In genomic region chr19:53424629-53425028, GRCm38 (mm10) we compare ENCODE assay signal across 9 mouse cellular contexts. TPM values are rescaled to one million over a fixed set of nuclear protein-coding genes. Genes with fewer than 3 reads are reported as not detected.
DNase-seq lines count a peak whose midpoint lies in the region; ATAC-seq lines count a peak whose summit lies in the region.
"Had no signal": no experiment of that assay in that cellular context is flagged by ENCODE, and none has a peak within 500 bp of the region (broad histone marks: within the 10 kb centered on the region; RNA-seq: fewer than 3 reads in every experiment).

No protein-coding gene starts in this region.

- peak; percentile 62 for ATAC-seq in inflammation-experienced regulatory T-cells, adult 6 months
- ATAC-seq in liver, embryonic 16.5 days (ENCODE audit: low read depth): no peak; the same call in 1 of the 2 replicates

- peak overlapping the region; percentile 30; the same call in 1 of the 2 replicates for H3K27ac ChIP-seq in liver, embryonic 16.5 days (ENCODE audit: low read length)

- peaks cover 18% of the 10 kb centered on the region for H3K27me3 ChIP-seq in liver, embryonic 16.5 days (ENCODE audit: control insufficient read depth, insufficient read depth, low read depth, low read length)

- no peaks in the 10 kb centered on the region for H3K9me3 ChIP-seq in liver, embryonic 16.5 days (replicated peaks; ENCODE audit: control insufficient read depth, low read length)

- H3K9ac ChIP-seq in liver, embryonic 16.5 days (ENCODE audit: low read depth, low read length): no peak overlapping the region

- no peaks in the 10 kb centered on the region for H3K36me3 ChIP-seq in liver, embryonic 16.5 days (ENCODE audit: control insufficient read depth, insufficient read depth)

- H3K4me3 ChIP-seq in liver, embryonic 16.5 days (ENCODE audit: low read depth, low read length): peak overlapping the region; percentile 5; the same call in 1 of the 2 replicates

- peak overlapping the region; percentile 31 for H3K4me2 ChIP-seq in liver, embryonic 16.5 days (ENCODE audit: low read depth, low read length)

- intact Hi-C loops in left cerebral cortex, postnatal 36 days (cut with DNase I): loop anchor here (5.0 kb wide), 1 partner anchor 108 kb away; no protein-coding TSS in a partner anchor

- H3K4me1 ChIP-seq in liver, embryonic 16.5 days (ENCODE audit: control insufficient read depth, low read depth, low read length): peaks cover 7% of the 10 kb centered on the region

- 15% methylated on average over 18 of the region's 18 CpGs for WGBS in liver, embryonic 16.5 days (ENCODE audit: insufficient replicate concordance)

- peak; percentile 46 for DNase-seq in gastrocnemius, postnatal 25 days
- no peak for DNase-seq in gastrocnemius, adult 8-10 months (ENCODE audit: low spot score in 2 of 2)
- DNase-seq in spleen, postnatal 14 days (ENCODE audit: low spot score in 2 of 2): peak; percentile 53 to 69
- no peak for DNase-seq in left cerebral cortex, postnatal 36 days (ENCODE audit: low spot score in 2 of 2)
- DNase-seq in urinary bladder, adult 2 months (ENCODE audit: low spot score): no peak
- DNase-seq in embryo, embryonic 9.5 days (ENCODE audit: extremely low spot score): no peak

RNA-seq across cellular contexts. Expression of gene Smndc1, which starts 34.3 kb away (rescaled TPM):
- total RNA-seq in gastrocnemius, postnatal 25 days (2021): 10 to 100 TPM; 21.6 to 22.3 TPM
- total RNA-seq in gastrocnemius, adult 8-10 months (2022): 10 to 100 TPM; 27.4 to 32.4 (median 29.6) TPM
- polyA plus RNA-seq in inflammation-experienced regulatory T-cells, adult 6 months (2017; shearing (Covaris generic)): 10 to 100 TPM; 30.1 to 38.6 (median 34.9) TPM
- 14.5 and 14.9 TPM in 2 replicates for polyA plus RNA-seq in liver, embryonic 16.5 days (2015; fragmentation: Nextera tagmentation; extraction: Ambion mirVana)
- total RNA-seq in left cerebral cortex, postnatal 36 days (2021): 10 to 100 TPM; 33.2 to 40.5 TPM
- 26.1 and 28.5 TPM in 2 replicates for polyA plus RNA-seq in urinary bladder, adult 2 months (2012; rRNA removed)

RNA-seq across cellular contexts. Expression of gene Gm10197, which starts 53.1 kb away (rescaled TPM):
- not detected for total RNA-seq in gastrocnemius, postnatal 25 days (2021)
- total RNA-seq in gastrocnemius, adult 8-10 months (2022): not detected
- not detected for polyA plus RNA-seq in inflammation-experienced regulatory T-cells, adult 6 months (2017; shearing (Covaris generic))
- polyA plus RNA-seq in liver, embryonic 16.5 days (2015; fragmentation: Nextera tagmentation; extraction: Ambion mirVana): not detected in 2 replicates
- not detected for total RNA-seq in left cerebral cortex, postnatal 36 days (2021)
- not detected in 2 replicates for polyA plus RNA-seq in urinary bladder, adult 2 months (2012; rRNA removed)
- total RNA-seq: left cerebral cortex, postnatal 10 days had no signal

Comparison
In these comparisons a context has a peak if more than half of its experiments do, and no peak if none do; other contexts are left out.
1. DNase-seq: peak in gastrocnemius, postnatal 25 days (single experiment) and spleen, postnatal 14 days (2 of 2); none in gastrocnemius, adult 8-10 months (0 of 2), left cerebral cortex, postnatal 36 days (0 of 2), urinary bladder, adult 2 months (single experiment) and embryo, embryonic 9.5 days (single experiment).